Mouse (Mus musculus) heart, embryonic 16.5 days (tissue): ENCODE data around the gene Snx27. TPM values are rescaled to one million over a fixed set of nuclear protein-coding genes. Genes with fewer than 3 reads are reported as not detected.

Experiments used
- ATAC-seq: fragments of 200-750 bp; cut with Nextera tagmentation; replicated peaks from 2 replicates; pipeline ENCODE4 v1.8.0; 2017; ENCODE audit warnings: moderate number of reproducible peaks; ENCODE audit not compliant: insufficient read depth, low FRiP score; ENCODE audit errors: extremely low read depth
- H3K27ac ChIP-seq: fragments of 300-500 bp; sonication (generic); 2 replicates; pipeline ENCODE4 v1.5.1; 2014; ENCODE audit warnings: mild to moderate bottlenecking, low read length, control low read depth, moderate library complexity
- H3K27me3 ChIP-seq: fragments of 300-500 bp; sonication (generic); 2 replicates; pipeline ENCODE4 v1.6.1; 2014; ENCODE audit warnings: low read length, mixed read lengths; ENCODE audit not compliant: control insufficient read depth, insufficient read depth
- H3K36me3 ChIP-seq: fragments of 300-500 bp; sonication (generic); 2 replicates; pipeline ENCODE4 v1.6.1; 2014; ENCODE audit not compliant: control insufficient read depth, insufficient read depth
- H3K4me1 ChIP-seq: fragments of 300-500 bp; sonication (generic); 2 replicates; pipeline ENCODE4 v1.6.1; 2014; ENCODE audit warnings: low read length, mixed read lengths; ENCODE audit not compliant: control insufficient read depth, insufficient read depth
- H3K4me2 ChIP-seq: fragments of 300-500 bp; sonication (generic); 2 replicates; pipeline ENCODE4 v1.6.1; 2014; ENCODE audit warnings: low read depth, mild to moderate bottlenecking, control low read depth, low read length
- H3K4me3 ChIP-seq: fragments of 300-500 bp; sonication (generic); 2 replicates; pipeline ENCODE4 v1.5.1; 2014; ENCODE audit warnings: mild to moderate bottlenecking, control low read depth, low read length
- H3K9ac ChIP-seq: fragments of 300-500 bp; sonication (generic); 2 replicates; pipeline ENCODE4 v1.6.1; 2014; ENCODE audit warnings: low read length, control low read depth
- H3K9me3 ChIP-seq: fragments of 300-500 bp; sonication (generic); replicated peaks from 2 replicates; pipeline ENCODE4 v1.6.1; 2016; ENCODE audit warnings: low read length; ENCODE audit not compliant: control insufficient read depth
- WGBS: fragments of 180-500 bp; shearing (Covaris S2); extraction: QIAGEN DNeasy Blood & Tissue Kit; methylation state at CpG from one replicate; pipeline ENCODE4 v1.1.7; 2014; 5-methylcytosine and 5-hydroxymethylcytosine counted together
- polyA plus RNA-seq: library from polyadenylated mRNA; unstranded; fragments of >200 nt; fragmentation: Nextera tagmentation; extraction: Ambion mirVana; gene quantifications from 2 replicates; pipeline ENCODE4 v1.2.1, GENCODE M21; 2015

Snx27 gene
- polyA plus RNA-seq, 1 experiment from 2014 or later, result 30.5 TPM

GRCm38 (mm10) chr3:94611834-94612233 is 29.3 kb upstream of the Snx27 start:
- no peak overlapping the region for H3K4me3 ChIP-seq
- H3K36me3 ChIP-seq, result no peaks in the 10 kb centered on the region
- H3K27ac ChIP-seq, result no peak overlapping the region
- H3K4me2 ChIP-seq, result no peak overlapping the region
- H3K9ac ChIP-seq, result no peak overlapping the region
- H3K9me3 ChIP-seq, result no peaks in the 10 kb centered on the region
- no peak for ATAC-seq
- no peaks in the 10 kb centered on the region for H3K27me3 ChIP-seq
- WGBS, result 70% methylated on average over 5 of the region's 5 CpGs
- H3K4me1 ChIP-seq, result peaks cover 2% of the 10 kb centered on the region; the same call in 1 of the 2 replicates

GRCm38 (mm10) chr3:94611343-94611742 is 28.8 kb upstream of the Snx27 start:
- Histone ChIP-seq H3K4me1 (peaks cover 2% of the 10 kb centered on the region; the same call in 1 of the 2 replicates), H3K27me3 (no peaks in the 10 kb centered on the region), H3K36me3 (no peaks in the 10 kb centered on the region), H3K4me2 (no peak overlapping the region), H3K9me3 (no peaks in the 10 kb centered on the region), H3K9ac (no peak overlapping the region), H3K4me3 (no peak overlapping the region), H3K27ac (no peak overlapping the region)
- no peak for ATAC-seq
- 60% methylated on average over 4 of the region's 4 CpGs for WGBS

- Histone ChIP-seq H3K4me1 (peaks cover 2% of the 10 kb centered on the region; the same call in 1 of the 2 replicates), H3K27ac (no peak overlapping the region), H3K36me3 (no peaks in the 10 kb centered on the region), H3K4me3 (no peak overlapping the region), H3K27me3 (no peaks in the 10 kb centered on the region), H3K9ac (no peak overlapping the region), H3K4me2 (no peak overlapping the region), H3K9me3 (no peaks in the 10 kb centered on the region)
- ATAC-seq, result no peak
- 89% methylated on average over 2 of the region's 2 CpGs for WGBS
These were observed 28.1 kb upstream of the Snx27 start for GRCm38 (mm10) chr3:94610581-94610980.

GRCm38 (mm10) chr3:94609621-94610020 is 27.1 kb upstream of the Snx27 start:
- Histone ChIP-seq H3K4me3 (no peak overlapping the region), H3K36me3 (no peaks in the 10 kb centered on the region), H3K9ac (no peak overlapping the region), H3K27me3 (no peaks in the 10 kb centered on the region), H3K4me1 (peaks cover 2% of the 10 kb centered on the region; the same call in 1 of the 2 replicates), H3K4me2 (no peak overlapping the region), H3K9me3 (no peaks in the 10 kb centered on the region), H3K27ac (no peak overlapping the region)
- WGBS, result 92% methylated on average over 3 of the region's 3 CpGs
- no peak for ATAC-seq

GRCm38 (mm10) chr3:94601959-94602358 is 19.4 kb upstream of the Snx27 start:
- Histone ChIP-seq H3K27ac (no peak overlapping the region), H3K36me3 (no peaks in the 10 kb centered on the region), H3K4me1 (no peaks in the 10 kb centered on the region), H3K27me3 (no peaks in the 10 kb centered on the region), H3K9ac (no peak overlapping the region), H3K4me2 (no peak overlapping the region), H3K9me3 (no peaks in the 10 kb centered on the region), H3K4me3 (no peak overlapping the region)
- 0% methylated on average over 4 of the region's 4 CpGs for WGBS
- no peak for ATAC-seq

- Histone ChIP-seq H3K4me3 (no peak overlapping the region), H3K27ac (no peak overlapping the region), H3K36me3 (no peaks in the 10 kb centered on the region), H3K4me1 (no peaks in the 10 kb centered on the region), H3K4me2 (no peak overlapping the region), H3K9ac (no peak overlapping the region), H3K9me3 (no peaks in the 10 kb centered on the region), H3K27me3 (no peaks in the 10 kb centered on the region)
- no peak for ATAC-seq
- WGBS, result 59% methylated on average over 3 of the region's 3 CpGs
These were observed 14.8 kb upstream of the Snx27 start for GRCm38 (mm10) chr3:94597224-94597779.

- ATAC-seq, result no peak
- no peak overlapping the region for H3K9ac ChIP-seq
- H3K4me2 ChIP-seq, result no peak overlapping the region
- no peak overlapping the region for H3K27ac ChIP-seq
- WGBS, result 78% methylated on average over 6 of the region's 6 CpGs
- H3K36me3 ChIP-seq, result no peaks in the 10 kb centered on the region
- H3K27me3 ChIP-seq, result no peaks in the 10 kb centered on the region
- H3K4me3 ChIP-seq, result no peak overlapping the region
- no peaks in the 10 kb centered on the region for H3K4me1 ChIP-seq
- 0 out of 2 replicates have a peak, but pooled peaks cover 2% of the 10 kb centered on the region for H3K9me3 ChIP-seq
These were observed 13.4 kb upstream of the Snx27 start for GRCm38 (mm10) chr3:94595871-94596287.

- Histone ChIP-seq H3K9me3 (0 out of 2 replicates have a peak, but pooled peaks cover 3% of the 10 kb centered on the region), H3K9ac (no peak overlapping the region), H3K4me2 (no peak overlapping the region), H3K4me1 (no peaks in the 10 kb centered on the region), H3K27ac (no peak overlapping the region), H3K36me3 (no peaks in the 10 kb centered on the region), H3K27me3 (no peaks in the 10 kb centered on the region), H3K4me3 (no peak overlapping the region)
- ATAC-seq, result no peak
- WGBS, result 72% methylated on average over 5 of the region's 5 CpGs
These were observed 8.6 kb upstream of the Snx27 start for GRCm38 (mm10) chr3:94591066-94591465.

GRCm38 (mm10) chr3:94587962-94588361 is 5.4 kb upstream of the Snx27 start:
- no peak overlapping the region for H3K27ac ChIP-seq
- H3K9ac ChIP-seq, result no peak overlapping the region
- no peaks in the 10 kb centered on the region for H3K27me3 ChIP-seq
- H3K4me3 ChIP-seq, result no peak overlapping the region
- no peaks in the 10 kb centered on the region for H3K36me3 ChIP-seq
- H3K4me2 ChIP-seq, result no peak overlapping the region
- H3K4me1 ChIP-seq, result no peaks in the 10 kb centered on the region
- ATAC-seq, result no peak
- 79% methylated on average over 5 of the region's 5 CpGs for WGBS
- 0 out of 2 replicates have a peak, but pooled peaks cover 3% of the 10 kb centered on the region for H3K9me3 ChIP-seq
